Comparison of ENCODE assay signal across 30 mouse cellular contexts in genomic region chr4:63348524-63348923, GRCm38 (mm10). TPM values are rescaled to one million over a fixed set of nuclear protein-coding genes. Genes with fewer than 3 reads are reported as not detected.
A peak's percentile ranks its signal among the peaks of the same experiment; 100 is the strongest.
DNase-seq lines count a peak whose midpoint lies in the region; ATAC-seq and TF ChIP-seq lines count a peak whose summit lies in the region.
"Had no signal": no experiment of that assay in that cellular context is flagged by ENCODE, and none has a peak within 500 bp of the region (broad histone marks: within the 10 kb centered on the region; RNA-seq: fewer than 3 reads in every experiment).

No protein-coding gene starts in this region.

- DNase-seq in gastrocnemius, adult 2 months, result peak; percentile 6
- DNase-seq in gastrocnemius, postnatal 4 days (ENCODE audit: low spot score in 2 of 2), result no peak
- DNase-seq in kidney, postnatal 14 days, result no peak
- DNase-seq in cerebellum, postnatal 4 days (ENCODE audit: low spot score in 2 of 2), result no peak
- DNase-seq: adrenal gland, adult 2 months; adrenal gland, postnatal 25 days; cerebellum, adult 11-12 months; cerebellum, adult 8-10 months; cerebellum, postnatal 10 days; cerebellum, postnatal 36 days; gastrocnemius, postnatal 14 days had no signal

- no peaks in the 10 kb centered on the region for H3K27me3 ChIP-seq in kidney, embryonic 15.5 days
- H3K27me3 ChIP-seq in C2C12 (ENCODE audit: control insufficient read depth, insufficient read depth, insufficient read length), result no peaks in the 10 kb centered on the region
- H3K27me3 ChIP-seq: CH12.LX; forebrain, embryonic 13.5 days; Patski had no signal

- no peaks in the 10 kb centered on the region for H3K9me3 ChIP-seq in kidney, embryonic 15.5 days (replicated peaks)
- H3K9me3 ChIP-seq: forebrain, embryonic 10.5 days; forebrain, embryonic 13.5 days; hindbrain, embryonic 10.5 days had no signal

- no peaks in the 10 kb centered on the region for H3K36me3 ChIP-seq in kidney, embryonic 15.5 days
- H3K36me3 ChIP-seq in C2C12 (ENCODE audit: control insufficient read depth, insufficient read depth), result no peaks in the 10 kb centered on the region
- H3K36me3 ChIP-seq: forebrain, embryonic 10.5 days; G1E; hindbrain, embryonic 10.5 days had no signal

- WGBS in kidney, embryonic 15.5 days, result 69% methylated on average over 6 of the region's 6 CpGs

- no peak overlapping the region for H3K4me2 ChIP-seq in kidney, embryonic 15.5 days
- H3K4me2 ChIP-seq: forebrain, embryonic 13.5 days; heart, embryonic 11.5 days; hindbrain, embryonic 14.5 days had no signal

- no peak overlapping the region for H3ac ChIP-seq in C2C12 (ENCODE audit: control insufficient read depth, insufficient read length, low read depth)

- no peak overlapping the region for H3K27ac ChIP-seq in gastrocnemius, adult 2 months
- H3K27ac ChIP-seq in kidney, embryonic 15.5 days, result no peak overlapping the region
- H3K27ac ChIP-seq: forebrain, embryonic 10.5 days; forebrain, embryonic 13.5 days; hindbrain, embryonic 10.5 days; hindbrain, embryonic 14.5 days had no signal

- no peak for TF ChIP-seq CTCF in gastrocnemius, adult 2 months (IDR thresholded peaks at IDR 0.05)
- no peak for TF ChIP-seq CTCF in C2C12 (IDR thresholded peaks at IDR 0.05; ENCODE audit: control insufficient read depth, insufficient read depth, insufficient read length)

- H3K4me3 ChIP-seq in gastrocnemius, adult 2 months, result no peak overlapping the region
- H3K4me3 ChIP-seq in kidney, embryonic 15.5 days (replicated peaks), result no peak overlapping the region
- H3K4me3 ChIP-seq in C2C12 (ENCODE audit: insufficient read depth, poor library complexity, severe bottlenecking), result no peak overlapping the region
- H3K4me3 ChIP-seq: forebrain, embryonic 10.5 days; forebrain, embryonic 13.5 days; hindbrain, embryonic 10.5 days had no signal

- H3K79me3 ChIP-seq in C2C12 (ENCODE audit: low read depth), result no peaks in the 10 kb centered on the region

- no peaks in the 10 kb centered on the region for H3K79me2 ChIP-seq in C2C12 (ENCODE audit: control insufficient read depth, insufficient read depth)

- no peaks in the 10 kb centered on the region for H3K4me1 ChIP-seq in kidney, embryonic 15.5 days
- H3K4me1 ChIP-seq: forebrain, embryonic 10.5 days; forebrain, embryonic 13.5 days; hindbrain, embryonic 10.5 days had no signal

- H3K9ac ChIP-seq in kidney, embryonic 15.5 days, result no peak overlapping the region
- H3K9ac ChIP-seq: forebrain, embryonic 13.5 days; hindbrain, embryonic 14.5 days had no signal

- 0 out of 2 replicates have a peak, but pooled peaks have one; percentile 9 for ATAC-seq in kidney, embryonic 15.5 days (replicated peaks; ENCODE audit: low FRiP score)
- ATAC-seq: forebrain, embryonic 13.5 days; forebrain, embryonic 16.5 days; intestine, postnatal 0 days had no signal

- intact Hi-C loops in gastrocnemius, adult 2 months (cut with DNase I), result no loop called here

TF ChIP-seq in C2C12, 6 proteins besides CTCF, POLR2A, EP300 and RAD21:
- TF ChIP-seq FOSL1 (IDR thresholded peaks at IDR 0.05; ENCODE audit: insufficient read depth, low read length, poor library complexity, severe bottlenecking) (no peak), USF1 (IDR thresholded peaks at IDR 0.05; ENCODE audit: low read depth) (no peak), MYOD1 (IDR thresholded peaks at IDR 0.05; ENCODE audit: control insufficient read depth, insufficient read length, low read depth) (no peak), MYOG (IDR thresholded peaks at IDR 0.05; ENCODE audit: control insufficient read depth, extremely low read depth, insufficient read length) (no peak), CEBPB (IDR thresholded peaks at IDR 0.05; ENCODE audit: low read depth) (peak; percentile 37)

RNA-seq across cellular contexts. Expression of gene Orm1, which starts 4.2 kb away (rescaled TPM):
- total RNA-seq in gastrocnemius, adult 2 months (2021), result 1 to 10 TPM in 1 of 2 experiments, not detected in 1; 1.3 TPM
- total RNA-seq in gastrocnemius, postnatal 4 days (2021), result 1 to 10 TPM; 1.9 to 4.2 TPM
- polyA plus RNA-seq in kidney, embryonic 15.5 days (2015; fragmentation: Nextera tagmentation; extraction: Ambion mirVana), result 0.44 TPM in 1 of 2 replicates, not detected in the other
- 0.05 TPM for polyA plus RNA-seq in C2C12 (2012; fragmentation: generic; extraction: Trizol)
- total RNA-seq: CH12.LX; G1E; gastrocnemius, postnatal 14 days had no signal
- polyA plus RNA-seq: brain, embryonic 14.5 days; embryonic facial prominence, embryonic 11.5 days; forebrain, embryonic 10.5 days; forebrain, embryonic 13.5 days; forebrain, embryonic 16.5 days; G1E; heart, embryonic 11.5 days; heart, embryonic 14.5 days; heart, postnatal 0 days; hindbrain, embryonic 10.5 days; hindbrain, embryonic 14.5 days; intestine, embryonic 14.5 days; intestine, postnatal 0 days had no signal

RNA-seq across cellular contexts. Expression of gene Orm3, which starts 7.4 kb away (rescaled TPM):
- total RNA-seq in gastrocnemius, adult 2 months (2021), result not detected
- not detected for total RNA-seq in gastrocnemius, postnatal 4 days (2021)
- not detected in 2 replicates for polyA plus RNA-seq in kidney, embryonic 15.5 days (2015; fragmentation: Nextera tagmentation; extraction: Ambion mirVana)
- polyA plus RNA-seq in C2C12 (2012; fragmentation: generic; extraction: Trizol), result not detected
- total RNA-seq: CH12.LX; G1E; gastrocnemius, adult 18-20 months; gastrocnemius, postnatal 14 days had no signal
- polyA plus RNA-seq: brain, embryonic 14.5 days; embryonic facial prominence, embryonic 11.5 days; embryonic facial prominence, embryonic 14.5 days; forebrain, embryonic 10.5 days; forebrain, embryonic 13.5 days; forebrain, embryonic 16.5 days; G1E; heart, embryonic 11.5 days; heart, embryonic 14.5 days; heart, postnatal 0 days; hindbrain, embryonic 10.5 days; hindbrain, embryonic 14.5 days; intestine, embryonic 14.5 days; intestine, postnatal 0 days had no signal

RNA-seq across cellular contexts. Expression of gene Orm2, which starts 13.7 kb away (rescaled TPM):
- total RNA-seq in gastrocnemius, adult 2 months (2021), result not detected
- total RNA-seq in gastrocnemius, postnatal 4 days (2021), result not detected
- not detected in 2 replicates for polyA plus RNA-seq in kidney, embryonic 15.5 days (2015; fragmentation: Nextera tagmentation; extraction: Ambion mirVana)
- polyA plus RNA-seq in C2C12 (2012; fragmentation: generic; extraction: Trizol), result not detected
- total RNA-seq: CH12.LX; G1E; gastrocnemius, postnatal 14 days had no signal
- polyA plus RNA-seq: brain, embryonic 14.5 days; embryonic facial prominence, embryonic 11.5 days; embryonic facial prominence, embryonic 14.5 days; forebrain, embryonic 10.5 days; forebrain, embryonic 13.5 days; forebrain, embryonic 16.5 days; G1E; heart, embryonic 11.5 days; heart, embryonic 14.5 days; heart, postnatal 0 days; hindbrain, embryonic 10.5 days; hindbrain, embryonic 14.5 days; intestine, embryonic 14.5 days; intestine, postnatal 0 days had no signal

RNA-seq across cellular contexts. Expression of gene Akna, which starts 54.6 kb away (rescaled TPM):
- total RNA-seq in gastrocnemius, adult 2 months (2021), result 1 to 10 TPM in 1 of 2 experiments, under 1 TPM in 1; 0.97 to 1.8 TPM
- 1 to 10 TPM; 6.2 to 6.5 TPM for total RNA-seq in gastrocnemius, postnatal 4 days (2021)
- polyA plus RNA-seq in kidney, embryonic 15.5 days (2015; fragmentation: Nextera tagmentation; extraction: Ambion mirVana), result 7.4 and 8.3 TPM in 2 replicates
- 1.3 TPM for polyA plus RNA-seq in C2C12 (2012; fragmentation: generic; extraction: Trizol)
